Mouse (Mus musculus) testis, adult 2 months (tissue): ENCODE data around the gene Nop9.

Experiments
- CTCF ChIP-seq: fragments of 200-500 bp; IDR thresholded peaks from 2 replicates; pipeline ENCODE4 v1.5.1; 2012; ENCODE audit warnings: low read depth, mild to moderate bottlenecking, inconsistent platforms, low read length, moderate library complexity; ENCODE audit not compliant: control insufficient read depth, insufficient read depth, insufficient replicate concordance
- POLR2A ChIP-seq: fragments of 200-500 bp; IDR thresholded peaks from 2 replicates; pipeline ENCODE4 v1.6.1; 2012; ENCODE audit warnings: low read depth, mild to moderate bottlenecking, inconsistent platforms, low read length, moderate library complexity; ENCODE audit not compliant: control insufficient read depth

DNA sequence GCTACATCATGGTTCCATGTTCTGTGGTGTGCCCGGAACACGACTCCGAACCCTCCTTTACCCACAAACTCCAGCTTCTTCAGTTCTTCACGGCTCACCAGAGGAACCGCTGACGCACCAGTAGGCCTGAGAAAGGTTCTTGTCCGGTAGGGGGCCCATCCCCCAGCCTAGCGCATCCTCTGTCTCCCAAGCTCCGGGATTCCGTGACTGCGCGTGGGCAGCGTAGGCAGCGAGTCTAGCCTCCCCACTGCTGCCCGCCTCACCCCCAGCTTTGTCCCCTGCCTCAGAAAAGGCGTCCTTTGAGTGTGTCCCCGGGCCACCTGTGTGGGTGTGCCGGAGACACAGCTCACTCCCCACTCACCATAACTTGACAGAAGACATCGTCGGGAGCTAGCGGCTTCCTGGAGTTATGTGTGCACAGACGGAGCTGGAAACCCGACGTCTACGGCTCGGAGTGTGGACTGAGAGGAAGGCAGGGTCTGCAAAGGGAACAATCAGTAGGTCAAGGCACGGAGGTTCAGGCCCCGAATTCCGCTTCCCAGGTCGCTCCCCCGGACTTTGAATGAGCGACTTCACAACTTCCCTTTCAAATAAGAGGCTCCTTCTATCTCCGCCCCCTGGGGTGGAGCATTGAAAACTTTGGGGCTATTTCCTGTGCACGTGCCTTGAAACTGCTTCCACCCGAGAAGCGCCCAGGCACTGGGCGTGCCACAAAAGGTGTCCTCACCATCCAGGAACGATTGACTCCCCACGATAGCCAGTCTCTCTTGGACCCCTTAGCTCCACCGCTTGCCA is 43.0 kb downstream of the Nop9 start, which contains the start of gene Ripk3:
- TF ChIP-seq POLR2A (no peak), CTCF (no peak)
